Mouse (Mus musculus) liver, embryonic 14.5 days (tissue): ENCODE measurements around the gene Ascl5. TPM values are rescaled to one million over a fixed set of nuclear protein-coding genes. Genes with fewer than 3 reads are reported as not detected.

Experiments used
- ATAC-seq: fragments of 200-750 bp; cut with Nextera tagmentation; 2 replicates; pipeline ENCODE4 v1.8.0; 2017; ENCODE audit warnings: moderate number of reproducible peaks, mild to moderate bottlenecking, moderate library complexity; ENCODE audit not compliant: insufficient read depth
- DNase-seq, 3 experiments: peaks; one replicate each; pipeline ENCODE4 v3.0.0-alpha.2; 2012 to 2013; ENCODE audit warnings: low read depth in 3 of 3, low spot score in 3 of 3
- H3K27ac ChIP-seq: fragments of 300-500 bp; sonication (generic); 2 replicates; pipeline ENCODE4 v1.5.1; 2014; ENCODE audit warnings: moderate library complexity, mild to moderate bottlenecking, control low read depth, inconsistent platforms
- H3K27me3 ChIP-seq: fragments of 300-500 bp; sonication (generic); 2 replicates; pipeline ENCODE4 v1.6.1; 2014; ENCODE audit warnings: mild to moderate bottlenecking, low read length, moderate library complexity; ENCODE audit not compliant: control insufficient read depth, insufficient read depth
- H3K36me3 ChIP-seq: fragments of 300-500 bp; sonication (generic); replicated peaks from 2 replicates; pipeline ENCODE4 v1.6.1; 2014; ENCODE audit warnings: low read depth; ENCODE audit not compliant: control insufficient read depth, insufficient read depth
- H3K4me1 ChIP-seq, 2 experiments: fragments of 200-500 bp in 1 of 2; fragments of 300-500 bp in 1 of 2; sonication (generic) in 1 of 2; replicated peaks; 2 replicates each; pipeline ENCODE4 v1.6.1; 2012 to 2014; ENCODE audit warnings: antibody characterized with exemption in 1 of 2, inconsistent platforms in 1 of 2, low read length in 1 of 2; ENCODE audit not compliant: control insufficient read depth in 2 of 2, insufficient read depth in 2 of 2
- H3K4me2 ChIP-seq: fragments of 300-500 bp; sonication (generic); 2 replicates; pipeline ENCODE4 v1.6.1; 2014; ENCODE audit warnings: low read depth, mild to moderate bottlenecking, control low read depth, moderate library complexity
- H3K4me3 ChIP-seq, 2 experiments: fragments of 200-500 bp in 1 of 2; fragments of 300-500 bp in 1 of 2; sonication (generic) in 1 of 2; 2 replicates each; pipeline ENCODE4 v1.5.1; 2012 to 2014; ENCODE audit warnings: low read depth in 2 of 2, low read length in 2 of 2, mild to moderate bottlenecking in 2 of 2, control low read depth in 1 of 2, inconsistent platforms in 1 of 2, moderate library complexity in 1 of 2; ENCODE audit not compliant: insufficient read depth in 1 of 2
- H3K9ac ChIP-seq: fragments of 300-500 bp; sonication (generic); replicated peaks from 2 replicates; pipeline ENCODE4 v1.6.1; 2014; ENCODE audit warnings: mild to moderate bottlenecking, control low read depth, moderate library complexity
- H3K9me3 ChIP-seq: fragments of 300-500 bp; sonication (generic); 2 replicates; pipeline ENCODE4 v1.6.1; 2016; ENCODE audit warnings: low read length, mixed read lengths; ENCODE audit not compliant: control insufficient read depth
- CTCF ChIP-seq: IDR thresholded peaks from 2 replicates; pipeline ENCODE4 v1.5.1; 2016; ENCODE audit warnings: antibody characterized with exemption, low read depth, control low read depth
- EP300 ChIP-seq: IDR thresholded peaks from 2 replicates; pipeline ENCODE4 v1.6.1; 2016; ENCODE audit warnings: antibody characterized with exemption, low read depth
- WGBS: fragments of 180-500 bp; shearing (Covaris S2); extraction: QIAGEN DNeasy Blood & Tissue Kit; methylation state at CpG from one replicate; pipeline ENCODE4 v1.1.7; 2014; ENCODE audit not compliant: insufficient replicate concordance; 5-methylcytosine and 5-hydroxymethylcytosine counted together
- polyA plus RNA-seq, 2 experiments: library from polyadenylated mRNA; depleted of rRNA in 1 of 2; stranded (reverse) in 1 of 2; unstranded in 1 of 2; fragments of >200 nt; fragmentation: Nextera tagmentation in 1 of 2; extraction: Ambion mirVana in 1 of 2; gene quantifications; 2 replicates each; pipeline versions ENCODE4 v1.2.1 to v1.2.3; 2012 to 2014

Gene Ascl5
- polyA plus RNA-seq, 2 experiments = not detected

DNA sequence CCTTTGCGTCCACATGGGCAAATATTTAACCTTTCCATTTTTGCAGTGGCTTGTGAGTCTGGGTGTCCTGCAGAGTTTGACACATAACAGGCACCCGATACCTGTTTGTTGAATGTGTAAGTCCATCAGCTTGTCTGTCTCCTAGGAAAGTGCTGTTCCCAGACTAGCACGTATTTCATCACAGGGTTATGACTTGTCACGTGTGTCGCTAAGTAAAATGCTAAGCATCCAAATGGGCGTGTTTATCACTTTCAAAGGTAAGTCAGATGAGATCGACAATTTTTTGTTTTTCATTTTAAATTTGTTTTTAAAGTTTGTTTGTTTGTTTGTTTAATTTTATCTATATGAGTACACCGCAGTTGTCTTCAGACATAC, 42.5 kb upstream of the Ascl5 start:
- 14% methylated on average over 8 of the region's 8 CpGs for WGBS
- no peaks in the 10 kb centered on the region for H3K9me3 ChIP-seq
- H3K4me3 ChIP-seq = peak overlapping the region; percentile 67 to 68
- no peak for DNase-seq
- no peak for TF ChIP-seq EP300
- no peak; the same call in 1 of the 2 replicates for TF ChIP-seq CTCF
- ATAC-seq = peak; percentile 65
- H3K9ac ChIP-seq = peak overlapping the region; percentile 52
- peak overlapping the region; percentile 92 for H3K4me2 ChIP-seq
- H3K27me3 ChIP-seq = no peaks in the 10 kb centered on the region; the same call in 1 of the 2 replicates
- peaks cover 26 to 35% of the 10 kb centered on the region in 2 experiments for H3K4me1 ChIP-seq
- peak overlapping the region; percentile 60 for H3K27ac ChIP-seq
- H3K36me3 ChIP-seq = no peaks in the 10 kb centered on the region

DNA sequence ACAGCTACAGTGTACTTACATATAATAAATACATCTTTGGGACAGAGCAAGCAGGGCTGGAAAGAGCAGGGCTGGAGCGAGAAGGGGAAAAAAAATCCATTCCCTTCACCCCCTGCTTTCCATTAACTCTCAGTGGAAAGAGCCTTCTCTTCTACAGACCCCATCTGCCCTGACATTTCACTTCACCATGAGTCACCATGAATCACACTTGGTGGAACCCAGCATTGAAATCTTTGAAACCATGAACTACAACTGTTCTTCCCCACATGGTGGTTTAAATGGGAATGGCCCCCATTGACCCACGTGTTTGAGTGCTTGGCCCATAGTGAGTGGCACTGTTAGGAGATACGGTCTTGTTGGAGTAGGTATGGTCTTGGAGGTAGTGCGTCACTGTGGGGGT, 40.4 kb upstream of the Ascl5 start:
- no peaks in the 10 kb centered on the region; the same call in 1 of the 2 replicates for H3K27me3 ChIP-seq
- H3K9me3 ChIP-seq = no peaks in the 10 kb centered on the region
- 87% methylated on average over 4 of the region's 4 CpGs for WGBS
- no peak overlapping the region for H3K4me2 ChIP-seq
- H3K4me1 ChIP-seq = peaks cover 44 to 53% of the 10 kb centered on the region in 2 experiments
- DNase-seq (no peak), ATAC-seq (no peak)
- no peak overlapping the region for H3K27ac ChIP-seq
- H3K4me3 ChIP-seq = no peak overlapping the region
- no peak for TF ChIP-seq CTCF
- TF ChIP-seq EP300 = no peak
- no peaks in the 10 kb centered on the region for H3K36me3 ChIP-seq
- H3K9ac ChIP-seq = no peak overlapping the region

DNA sequence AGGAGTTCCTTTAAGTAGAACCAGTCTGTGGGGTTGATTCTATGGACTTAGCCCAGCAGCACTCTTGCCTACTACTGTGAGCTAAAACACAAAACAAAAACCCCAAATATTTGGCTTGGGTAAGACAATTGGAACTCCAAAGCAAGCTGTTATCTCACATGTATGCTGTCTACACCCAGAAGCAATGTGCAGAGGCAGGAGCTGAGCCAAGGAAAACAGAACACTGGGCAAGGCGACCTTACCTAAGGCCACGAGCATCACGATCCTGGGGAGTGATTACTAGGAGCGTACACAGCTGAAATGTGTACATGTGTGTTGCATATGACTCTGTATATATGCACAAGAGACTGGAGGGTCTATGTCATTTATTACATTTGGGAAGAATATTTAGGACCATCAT, 37.1 kb upstream of the Ascl5 start:
- H3K4me2 ChIP-seq = peak overlapping the region; percentile 26; the same call in 1 of the 2 replicates

DNA sequence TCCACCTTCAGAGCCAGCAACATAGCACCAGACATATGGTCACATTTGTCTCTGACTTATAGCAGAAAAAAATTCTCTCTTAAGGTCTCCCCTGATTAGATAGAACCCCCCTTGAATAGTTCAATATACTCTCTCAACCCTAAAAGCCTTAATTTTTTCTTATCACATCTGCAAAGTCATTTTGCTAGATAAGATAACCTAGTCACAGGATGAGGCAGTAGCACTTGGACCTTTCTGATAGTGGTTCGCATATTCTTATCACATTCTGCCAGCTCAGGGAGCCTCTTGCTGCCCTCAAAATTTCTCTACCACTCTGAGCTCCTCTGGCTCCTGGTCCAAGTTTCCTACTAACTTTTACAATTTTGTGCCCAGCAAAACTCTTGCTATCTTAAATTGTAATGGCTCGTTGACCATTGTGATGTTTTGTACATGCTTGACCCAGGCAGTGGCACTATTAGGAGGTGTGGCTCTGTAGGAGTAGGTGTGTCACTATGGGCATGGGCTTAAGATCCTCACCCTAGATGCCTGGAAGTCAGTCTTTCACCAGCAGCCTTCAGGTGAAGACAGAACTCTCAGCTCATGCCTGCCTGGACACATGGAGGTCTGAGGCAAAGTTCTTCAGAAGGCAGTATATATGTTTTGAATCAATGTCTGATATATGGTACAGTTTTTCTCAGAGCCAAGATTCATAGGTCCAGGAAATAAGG, 35.7 kb upstream of the Ascl5 start:
- Histone ChIP-seq H3K36me3 (peaks cover 3% of the 10 kb centered on the region; the same call in 1 of the 2 replicates), H3K27me3 (no peaks in the 10 kb centered on the region), H3K4me3 (peak overlapping the region in 1 of 2 experiments; percentile 32; a peak in 3 of 4 replicates), H3K4me2 (peak overlapping the region; percentile 70), H3K4me1 (peaks cover 57 to 67% of the 10 kb centered on the region in 2 experiments), H3K27ac (peak overlapping the region; percentile 94), H3K9ac (peak overlapping the region; percentile 62), H3K9me3 (no peaks in the 10 kb centered on the region)
- DNase-seq (peak; percentile 74 to 85 (median 80)), ATAC-seq (peak; percentile 80)
- 6% methylated on average over 2 of the region's 2 CpGs for WGBS
- TF ChIP-seq CTCF (no peak), EP300 (peak; percentile 100)

More for the DNA sequence above, 37.1 kb upstream of the Ascl5 start:
- Histone ChIP-seq H3K4me3 (no peak overlapping the region), H3K9me3 (no peaks in the 10 kb centered on the region), H3K4me1 (peaks cover 58 to 67% of the 10 kb centered on the region in 2 experiments), H3K27me3 (no peaks in the 10 kb centered on the region), H3K9ac (0 out of 2 replicates have a peak overlapping the region, but pooled peaks have one; percentile 23), H3K36me3 (no peaks in the 10 kb centered on the region), H3K27ac (peak overlapping the region; percentile 94)
- no peak for DNase-seq
- ATAC-seq = no peak
- 55% methylated on average over 4 of the region's 4 CpGs for WGBS
- no peak for TF ChIP-seq EP300

DNA sequence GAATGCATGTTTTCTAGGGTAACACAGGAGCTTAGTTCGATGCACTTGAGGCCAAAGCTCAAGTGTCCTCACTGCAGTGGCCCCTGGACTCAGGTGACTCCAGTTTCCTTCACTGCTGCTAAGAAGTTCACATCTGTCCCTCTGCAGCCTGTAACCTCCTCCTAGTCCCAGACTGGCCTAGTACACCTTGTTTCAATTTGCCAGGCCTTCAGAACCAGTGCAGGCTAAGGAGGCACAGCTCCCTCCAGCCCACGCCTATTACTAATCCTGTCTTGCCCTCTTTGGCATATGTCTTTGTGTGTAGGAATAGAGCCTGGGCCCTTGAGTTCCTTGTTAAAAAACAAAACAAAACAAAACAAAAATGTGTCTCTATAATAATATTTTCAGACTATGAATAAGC, 33.3 kb upstream of the Ascl5 start:
- Histone ChIP-seq H3K4me1 (peaks cover 47 to 52% of the 10 kb centered on the region in 2 experiments), H3K27ac (peak overlapping the region; percentile 66), H3K36me3 (peaks cover 18% of the 10 kb centered on the region), H3K27me3 (no peaks in the 10 kb centered on the region), H3K4me2 (peak overlapping the region; percentile 93), H3K4me3 (peak overlapping the region in 1 of 2 experiments; percentile 96; a peak in 2 of 4 replicates), H3K9ac (peak overlapping the region; percentile 27), H3K9me3 (no peaks in the 10 kb centered on the region)
- no peak for DNase-seq
- peak; percentile 19; the same call in 1 of the 2 replicates for ATAC-seq
- WGBS = 74% methylated on average over 2 of the region's 2 CpGs
- TF ChIP-seq CTCF = no peak
- no peak for TF ChIP-seq EP300
